Mouse (Mus musculus) liver, embryonic 18 days (tissue): ENCODE measurements around the gene Smurf2. TPM values are rescaled to one million over a fixed set of nuclear protein-coding genes. Genes with fewer than 3 reads are reported as not detected.

Source experiments
- polyA plus RNA-seq: library from polyadenylated mRNA; depleted of rRNA; stranded (reverse); fragments of >200 nt; gene quantifications from 2 replicates; pipeline ENCODE4 v1.2.3, GENCODE M21; 2012; rRNA removed

The Smurf2 gene
- polyA plus RNA-seq: 5.7 and 7.0 TPM in 2 replicates

GRCm38 (mm10) chr11:106920551-106921379, at the start of gene Smurf2:
Gene Smurf2 (minus strand): TSS chr11:106920715.

DNA sequence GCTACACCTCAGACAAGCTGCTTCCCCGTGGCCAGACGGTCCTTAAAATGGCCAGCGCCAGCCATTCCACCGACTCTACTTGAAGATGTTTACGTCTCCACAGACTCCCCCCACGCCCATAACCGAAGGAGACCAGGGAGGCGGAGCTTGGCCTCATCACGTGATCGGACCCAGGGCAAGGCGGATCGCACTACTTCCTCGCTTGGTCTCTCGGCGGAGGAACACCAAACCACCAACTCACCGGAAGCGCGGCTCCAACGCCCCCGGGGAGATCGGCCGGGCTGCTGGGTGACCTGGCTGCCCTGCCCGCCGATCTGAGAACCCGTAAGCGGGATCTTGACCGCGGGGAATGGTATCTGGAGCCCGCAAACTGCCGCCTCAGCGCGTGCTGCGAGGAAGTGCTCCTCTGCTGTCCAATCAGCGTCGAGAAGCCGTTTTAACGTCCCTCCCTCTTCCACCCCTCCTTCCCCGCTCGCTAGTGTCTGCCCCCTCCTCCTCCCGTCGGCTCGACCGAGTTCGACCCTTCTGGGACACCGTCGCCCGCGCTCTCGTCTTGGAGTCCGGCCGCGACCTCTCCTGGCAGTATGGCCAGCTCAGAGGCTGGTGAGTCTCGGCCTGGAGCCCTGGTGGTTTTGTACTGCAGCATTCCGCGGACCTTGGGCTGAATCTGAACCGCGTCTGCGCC, 131.6 kb downstream of the Smurf2 start, which contains the start of the genes Ddx5 and Cep95:
Gene Ddx5, minus strand, starts transcription at position 411 of the 685 bp plus-strand sequence.
Gene Cep95, plus strand, starts transcription at position 478 of the 685 bp plus-strand sequence.

DNA sequence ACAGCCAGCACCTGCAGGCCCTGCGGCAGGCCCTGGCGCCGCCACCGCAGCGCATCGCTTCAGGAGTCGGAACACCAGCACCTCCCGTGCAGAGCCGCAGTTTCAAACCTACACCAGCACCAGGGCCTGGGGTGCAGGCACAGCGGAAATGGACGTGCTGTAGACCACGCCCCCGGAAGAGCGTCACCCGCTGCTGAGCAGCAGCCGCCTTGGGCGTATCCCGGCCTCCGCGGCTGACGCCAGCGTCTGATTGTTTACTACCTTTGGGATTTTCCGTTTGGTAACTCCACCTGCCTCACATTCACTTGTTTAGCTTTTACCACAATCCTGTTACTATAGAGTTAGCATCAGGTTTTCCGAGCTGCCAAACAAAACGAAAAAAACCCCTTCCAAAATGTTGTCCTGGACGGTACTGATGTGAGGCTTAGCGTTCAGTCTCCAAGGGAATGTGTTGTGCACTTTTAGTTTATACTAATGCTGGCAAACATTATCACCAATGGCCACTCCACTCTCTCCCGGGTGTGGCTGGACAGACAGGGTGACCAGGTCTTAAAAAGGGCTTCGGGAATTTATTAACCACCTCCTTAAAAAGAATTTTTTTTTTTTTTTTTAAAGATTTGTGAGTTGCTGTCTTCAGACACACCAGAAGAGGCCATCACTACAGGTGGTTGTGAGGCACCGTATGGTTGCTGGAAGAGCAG, 141.0 kb downstream of the Smurf2 start, which contains the start of gene Polg2:
Gene Polg2, minus strand, starts transcription at position 150 of the 701 bp plus-strand sequence.

Other genes starting within 250 kb of the Smurf2 start
- 13.9 and 14.0 TPM in 2 replicates for gene Pecam1, start 170.1 kb downstream of the Smurf2 start, polyA plus RNA-seq
- 5.4 and 5.5 TPM in 2 replicates for gene Milr1, start 169.5 kb downstream of the Smurf2 start, polyA plus RNA-seq
- 5.0 and 5.3 TPM in 2 replicates for gene Polg2, start 141.2 kb downstream of the Smurf2 start, polyA plus RNA-seq
- gene Ddx5, start 131.5 kb downstream of the Smurf2 start, polyA plus RNA-seq: 189 and 193 TPM in 2 replicates
- 10.2 and 10.5 TPM in 2 replicates for gene Cep95, start 131.5 kb downstream of the Smurf2 start, polyA plus RNA-seq
- 81.7 and 88.0 TPM in 2 replicates for gene Kpna2, start 78.8 kb upstream of the Smurf2 start, polyA plus RNA-seq
- 14.3 and 18.4 TPM in 2 replicates for gene 1810010H24Rik, start 105.0 kb upstream of the Smurf2 start, polyA plus RNA-seq
- 7.5 and 9.9 TPM in 2 replicates for gene Bptf, start 211.4 kb upstream of the Smurf2 start, polyA plus RNA-seq